Mouse (Mus musculus): ENCODE data around the gene Chst8.

Gene Chst8

DNA sequence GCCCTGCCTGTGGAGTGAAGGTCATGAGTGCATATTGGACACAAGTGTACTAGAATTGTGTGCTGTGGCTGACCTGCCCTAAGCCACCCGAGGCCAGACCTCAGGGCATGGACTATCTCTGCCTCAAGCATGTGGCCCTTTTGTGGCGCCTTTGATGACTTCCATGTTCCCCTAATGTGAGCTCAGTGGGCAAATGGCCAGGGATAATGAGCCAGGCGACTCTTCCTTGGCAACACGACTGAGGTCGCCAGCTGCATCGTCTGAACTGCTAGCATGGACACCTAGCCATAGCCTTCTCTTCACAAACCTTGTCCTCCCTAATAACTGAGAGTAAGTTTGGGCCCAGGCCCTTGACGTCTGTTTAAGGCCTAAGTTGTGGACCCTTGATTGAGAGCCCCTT, 4.5 kb upstream of the Chst8 start:
- H3K27me3 ChIP-seq (ENCODE audit: control insufficient read depth, insufficient read depth, low read length, poor library complexity, severe bottlenecking), result no peaks in the 10 kb centered on the region
- DNase-seq (ENCODE audit: low read depth, low spot score), result no peak
- H3K36me3 ChIP-seq (ENCODE audit: control insufficient read depth, insufficient read depth, low read length, poor library complexity, severe bottlenecking), result no peaks in the 10 kb centered on the region

GRCm38 (mm10) chr7:34814801-34815200, 2.3 kb upstream of the Chst8 start:
- no peak for DNase-seq (ENCODE audit: low read depth, low spot score)
- Histone ChIP-seq H3K27me3 (ENCODE audit: control insufficient read depth, insufficient read depth, low read length, poor library complexity, severe bottlenecking) (no peaks in the 10 kb centered on the region), H3K36me3 (ENCODE audit: control insufficient read depth, insufficient read depth, low read length, poor library complexity, severe bottlenecking) (no peaks in the 10 kb centered on the region)

- DNase-seq (ENCODE audit: low read depth, low spot score), result no peak
- Histone ChIP-seq H3K36me3 (ENCODE audit: control insufficient read depth, insufficient read depth, low read length, poor library complexity, severe bottlenecking) (no peaks in the 10 kb centered on the region), H3K27me3 (ENCODE audit: control insufficient read depth, insufficient read depth, low read length, poor library complexity, severe bottlenecking) (no peaks in the 10 kb centered on the region)
Measured at GRCm38 (mm10) chr7:34811531-34812526, 682 bp downstream of the Chst8 start.

- no peak for DNase-seq (ENCODE audit: low read depth, low spot score)
- Histone ChIP-seq H3K27me3 (ENCODE audit: control insufficient read depth, insufficient read depth, low read length, poor library complexity, severe bottlenecking) (no peaks in the 10 kb centered on the region), H3K36me3 (ENCODE audit: control insufficient read depth, insufficient read depth, low read length, poor library complexity, severe bottlenecking) (no peaks in the 10 kb centered on the region)
Measured at GRCm38 (mm10) chr7:34811060-34811459, 1.5 kb downstream of the Chst8 start.

- no peaks in the 10 kb centered on the region for H3K36me3 ChIP-seq (ENCODE audit: control insufficient read depth, insufficient read depth, low read length, poor library complexity, severe bottlenecking)
- no peaks in the 10 kb centered on the region for H3K27me3 ChIP-seq (ENCODE audit: control insufficient read depth, insufficient read depth, low read length, poor library complexity, severe bottlenecking)
- DNase-seq (ENCODE audit: low read depth, low spot score), result no peak
Measured at GRCm38 (mm10) chr7:34806307-34806706, 6.2 kb downstream of the Chst8 start.

GRCm38 (mm10) chr7:34805691-34806205, 6.8 kb downstream of the Chst8 start:
- Histone ChIP-seq H3K27me3 (ENCODE audit: control insufficient read depth, insufficient read depth, low read length, poor library complexity, severe bottlenecking) (no peaks in the 10 kb centered on the region), H3K36me3 (ENCODE audit: control insufficient read depth, insufficient read depth, low read length, poor library complexity, severe bottlenecking) (no peaks in the 10 kb centered on the region)
- no peak for DNase-seq (ENCODE audit: low read depth, low spot score)

GRCm38 (mm10) chr7:34805042-34805441, 7.5 kb downstream of the Chst8 start:
- H3K36me3 ChIP-seq (ENCODE audit: control insufficient read depth, insufficient read depth, low read length, poor library complexity, severe bottlenecking), result no peaks in the 10 kb centered on the region
- H3K27me3 ChIP-seq (ENCODE audit: control insufficient read depth, insufficient read depth, low read length, poor library complexity, severe bottlenecking), result no peaks in the 10 kb centered on the region
- no peak for DNase-seq (ENCODE audit: low read depth, low spot score)

DNA sequence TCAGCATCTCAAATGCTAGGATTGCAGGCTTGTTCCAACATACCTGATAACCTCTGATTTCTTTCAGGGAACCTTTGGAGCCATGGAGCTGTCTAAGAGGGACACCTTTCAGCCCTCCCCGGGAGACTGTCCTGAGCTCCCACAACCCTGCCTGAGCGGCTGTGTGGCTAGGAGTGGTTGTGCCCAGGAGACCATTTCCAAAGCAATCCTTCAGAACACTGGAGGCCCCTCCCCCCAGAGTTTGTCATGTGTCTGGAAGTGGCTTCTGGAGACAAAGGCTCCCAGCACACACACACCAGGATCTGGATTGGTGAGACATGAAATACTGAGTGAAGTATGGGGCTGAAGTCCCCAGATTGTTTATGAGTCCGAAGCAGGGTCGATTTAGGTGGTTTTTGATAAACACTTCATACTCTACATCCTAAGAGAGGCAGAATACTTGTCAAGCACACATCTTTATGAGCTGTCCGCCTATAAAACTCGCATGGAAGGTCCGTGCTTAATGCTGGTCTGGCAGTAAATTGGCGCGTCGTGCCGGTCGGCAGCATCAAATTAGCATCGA, 12.5 kb downstream of the Chst8 start:
- H3K36me3 ChIP-seq (ENCODE audit: control insufficient read depth, insufficient read depth, low read length, poor library complexity, severe bottlenecking), result no peaks in the 10 kb centered on the region
- no peak for DNase-seq (ENCODE audit: low read depth, low spot score)
- no peaks in the 10 kb centered on the region for H3K27me3 ChIP-seq (ENCODE audit: control insufficient read depth, insufficient read depth, low read length, poor library complexity, severe bottlenecking)

- no peak for DNase-seq (ENCODE audit: low read depth, low spot score)
- no peaks in the 10 kb centered on the region for H3K36me3 ChIP-seq (ENCODE audit: control insufficient read depth, insufficient read depth, low read length, poor library complexity, severe bottlenecking)
- H3K27me3 ChIP-seq (ENCODE audit: control insufficient read depth, insufficient read depth, low read length, poor library complexity, severe bottlenecking), result no peaks in the 10 kb centered on the region
Measured at GRCm38 (mm10) chr7:34799404-34799771, 13.1 kb downstream of the Chst8 start.

DNA sequence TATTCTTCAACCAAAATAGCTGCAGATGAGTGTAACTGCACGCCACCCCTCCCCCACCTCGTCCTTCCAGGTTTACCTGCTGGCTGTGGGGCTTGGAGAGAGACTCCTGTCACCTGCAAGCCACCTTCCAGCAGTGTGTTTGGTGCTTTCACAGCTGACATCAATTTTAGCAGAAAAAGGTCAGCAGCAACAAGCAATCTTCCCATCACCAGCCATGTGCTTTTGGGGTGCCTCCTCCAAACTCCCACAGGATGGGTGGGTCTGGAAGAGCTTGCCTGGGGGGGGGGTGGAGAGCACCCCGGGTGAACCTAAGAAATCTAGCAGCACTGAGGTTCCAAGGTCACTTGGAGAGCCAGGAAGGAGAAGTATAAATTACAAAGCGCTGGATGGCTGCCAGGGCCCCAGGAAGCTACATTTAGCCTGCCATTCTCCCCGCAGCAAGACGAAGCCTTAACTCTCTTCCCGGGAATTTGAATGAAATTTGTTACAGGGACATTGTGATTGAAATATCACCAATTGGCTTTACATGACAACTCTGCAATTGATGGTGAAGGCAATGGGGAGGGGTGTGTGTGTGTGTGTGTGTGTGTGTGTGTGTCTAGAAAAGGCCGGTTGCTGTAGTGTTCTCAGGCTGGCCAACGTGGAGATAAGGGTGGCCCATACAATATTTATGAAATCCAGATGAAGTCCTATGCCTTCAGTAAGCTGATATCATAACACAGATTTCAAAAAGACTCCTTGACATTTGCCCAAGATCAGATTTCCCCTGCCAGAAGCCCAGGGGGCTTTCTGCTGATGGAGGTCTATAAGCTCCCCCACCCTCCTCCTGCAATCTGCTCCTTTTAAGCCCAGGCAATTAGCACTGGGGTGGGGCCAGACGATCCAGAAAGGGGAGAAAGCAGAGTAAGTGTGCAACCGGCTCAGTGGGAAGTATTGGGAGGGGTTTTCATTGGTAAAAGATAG, 13.8 kb downstream of the Chst8 start:
- Histone ChIP-seq H3K27me3 (ENCODE audit: control insufficient read depth, insufficient read depth, low read length, poor library complexity, severe bottlenecking) (no peaks in the 10 kb centered on the region), H3K36me3 (ENCODE audit: control insufficient read depth, insufficient read depth, low read length, poor library complexity, severe bottlenecking) (no peaks in the 10 kb centered on the region)
- no peak for DNase-seq (ENCODE audit: low read depth, low spot score)

DNA sequence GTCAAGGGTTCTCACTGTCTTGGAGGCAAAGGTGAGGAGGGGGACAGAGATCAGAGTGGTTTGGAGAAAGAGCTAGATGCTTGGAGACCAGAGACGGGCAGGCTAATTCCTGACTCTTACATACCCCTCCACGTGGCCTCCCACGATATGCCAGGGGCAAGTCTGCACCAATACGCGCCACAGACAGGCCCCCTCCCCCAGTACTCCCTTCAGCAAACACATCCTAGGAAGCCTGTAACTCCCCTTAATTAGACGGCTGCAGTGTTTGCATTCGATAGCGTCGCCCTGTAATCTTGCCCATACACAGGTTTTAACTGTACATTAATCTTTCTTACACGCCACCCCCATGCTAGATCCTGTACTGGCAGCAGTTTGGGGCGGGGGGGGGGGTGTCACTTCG, 14.5 kb downstream of the Chst8 start:
- Histone ChIP-seq H3K36me3 (ENCODE audit: control insufficient read depth, insufficient read depth, low read length, poor library complexity, severe bottlenecking) (no peaks in the 10 kb centered on the region), H3K27me3 (ENCODE audit: control insufficient read depth, insufficient read depth, low read length, poor library complexity, severe bottlenecking) (no peaks in the 10 kb centered on the region)
- DNase-seq (ENCODE audit: low read depth, low spot score), result no peak

DNA sequence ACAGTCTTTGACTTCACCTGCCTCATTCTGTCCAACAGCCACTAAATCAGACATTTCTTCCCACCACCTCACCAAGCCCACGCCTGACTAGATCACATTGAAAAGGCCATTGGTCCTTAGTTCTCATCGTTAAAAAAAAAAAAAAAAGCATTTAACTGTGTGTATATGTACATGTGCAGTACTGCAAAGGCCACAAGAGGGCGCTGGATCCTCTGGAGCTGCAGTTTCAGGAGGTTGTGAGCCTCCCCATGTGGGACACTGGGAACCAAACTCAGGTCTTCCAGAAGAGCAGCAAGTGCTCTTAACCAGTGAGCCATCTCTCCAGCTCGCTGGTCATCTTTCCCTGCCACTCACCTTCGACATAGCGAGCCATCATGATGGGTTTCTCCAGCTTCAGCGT, 22.1 kb downstream of the Chst8 start:
- no peaks in the 10 kb centered on the region for H3K27me3 ChIP-seq (ENCODE audit: control insufficient read depth, insufficient read depth, low read length, poor library complexity, severe bottlenecking)

GRCm38 (mm10) chr7:34787171-34787570, 25.3 kb downstream of the Chst8 start:
- Histone ChIP-seq H3K27me3 (ENCODE audit: control insufficient read depth, insufficient read depth, low read length, poor library complexity, severe bottlenecking) (no peaks in the 10 kb centered on the region), H3K36me3 (ENCODE audit: control insufficient read depth, insufficient read depth, low read length, poor library complexity, severe bottlenecking) (no peaks in the 10 kb centered on the region)
- DNase-seq (ENCODE audit: low read depth, low spot score), result no peak

More for the DNA sequence above, 22.1 kb downstream of the Chst8 start:
- no peaks in the 10 kb centered on the region for H3K36me3 ChIP-seq (ENCODE audit: control insufficient read depth, insufficient read depth, low read length, poor library complexity, severe bottlenecking)
- no peak for DNase-seq (ENCODE audit: low read depth, low spot score)

- no peak for DNase-seq (ENCODE audit: low read depth, low spot score)
- no peaks in the 10 kb centered on the region for H3K27me3 ChIP-seq (ENCODE audit: control insufficient read depth, insufficient read depth, low read length, poor library complexity, severe bottlenecking)
- H3K36me3 ChIP-seq (ENCODE audit: control insufficient read depth, insufficient read depth, low read length, poor library complexity, severe bottlenecking), result no peaks in the 10 kb centered on the region
Measured at GRCm38 (mm10) chr7:34785052-34785451, 27.5 kb downstream of the Chst8 start.
